Mouse (Mus musculus): Measurements from ENCODE around the gene Htra3.

The Htra3 gene

DNA sequence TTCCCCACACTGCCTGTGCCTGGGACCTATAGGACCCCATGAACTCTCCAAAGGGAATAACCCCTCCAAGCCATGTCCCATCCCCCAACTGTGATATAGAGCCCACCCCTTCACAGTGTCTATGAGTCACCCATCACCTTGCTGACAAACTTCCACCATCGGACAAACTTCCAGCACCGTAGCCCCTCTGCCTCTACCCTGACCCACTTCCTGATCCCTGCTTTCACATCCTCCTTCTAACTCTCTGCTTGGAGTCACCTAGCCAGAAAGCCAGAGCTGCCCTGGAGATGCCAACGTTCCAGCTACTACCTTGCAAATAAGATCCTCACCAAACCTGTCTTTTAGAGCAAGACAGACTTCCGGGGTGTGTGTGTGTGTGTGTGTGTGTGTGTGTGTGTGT is 14.1 kb upstream of the Htra3 start:
- no peak for DNase-seq

DNA sequence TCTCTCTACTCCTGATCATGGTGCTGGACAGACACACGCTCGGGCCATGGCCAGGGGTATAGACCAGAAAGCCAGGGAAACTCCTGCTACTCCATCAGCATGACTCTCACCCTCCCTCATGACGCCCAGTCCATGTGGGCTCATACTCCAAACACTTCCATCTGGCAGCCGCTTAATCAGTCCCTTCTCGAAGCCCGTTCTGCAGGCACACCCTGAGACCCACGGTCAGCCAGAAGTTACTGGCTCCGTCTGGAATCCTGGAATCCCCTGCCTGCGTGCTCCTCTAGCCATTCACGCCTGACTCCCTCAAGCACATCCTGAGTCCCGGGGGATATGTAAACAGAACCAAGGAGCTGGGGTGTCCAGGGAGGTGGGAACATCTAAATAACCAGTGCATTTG is 11.7 kb upstream of the Htra3 start:
- no peak for DNase-seq

DNA sequence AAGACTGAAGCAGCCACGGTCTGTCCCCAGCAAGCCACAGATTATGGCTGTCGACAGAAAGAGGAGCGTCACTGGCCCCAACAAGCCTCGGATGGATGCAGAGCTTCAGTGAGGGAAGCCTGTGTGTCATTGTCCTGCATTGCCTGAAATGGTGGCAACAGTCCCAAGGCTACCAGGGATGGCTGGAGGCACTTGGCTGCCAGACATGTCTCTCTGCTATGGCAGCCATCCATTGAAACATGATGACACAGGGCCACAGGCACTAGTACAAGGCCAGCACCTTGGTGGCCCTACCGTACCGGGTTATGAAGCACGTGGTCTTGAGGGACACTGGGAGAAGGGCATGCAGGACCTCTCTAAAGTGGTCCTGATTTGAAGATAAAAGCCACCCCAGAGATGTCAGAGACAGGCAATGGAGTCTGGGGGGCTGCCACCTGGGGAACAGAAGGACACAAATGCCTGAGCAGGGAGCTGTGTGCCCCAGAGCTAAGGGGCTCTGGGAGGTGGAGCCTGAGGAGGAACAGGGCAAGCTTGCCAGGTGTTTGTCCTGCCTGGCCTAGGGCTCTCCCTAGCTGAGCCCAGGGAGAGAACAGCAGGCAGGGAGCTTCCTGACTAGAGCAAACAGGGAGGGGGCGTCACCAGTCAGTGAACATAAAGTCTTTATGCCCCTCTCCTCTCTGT is 11.0 kb upstream of the Htra3 start:
- no peak for DNase-seq

DNA sequence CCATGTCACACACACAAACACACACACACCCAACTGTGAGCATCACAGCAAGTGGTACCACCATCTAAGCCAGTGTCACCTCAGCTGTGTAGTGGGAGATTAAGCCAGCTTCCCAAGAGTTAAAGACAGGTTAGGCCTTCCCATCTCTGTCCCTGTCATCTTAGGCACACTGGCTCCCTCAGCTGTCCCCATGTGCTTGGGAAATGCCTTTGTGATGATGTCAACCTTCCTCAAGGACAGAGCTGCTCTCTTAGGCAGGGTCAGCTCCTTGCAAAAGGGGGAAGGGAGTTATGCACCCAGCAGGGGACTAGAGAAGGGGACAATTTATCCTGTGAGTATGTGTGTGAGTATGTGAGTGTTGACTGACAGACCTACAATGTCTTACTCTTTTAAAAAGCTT is 9.8 kb upstream of the Htra3 start:
- no peak for DNase-seq

DNA sequence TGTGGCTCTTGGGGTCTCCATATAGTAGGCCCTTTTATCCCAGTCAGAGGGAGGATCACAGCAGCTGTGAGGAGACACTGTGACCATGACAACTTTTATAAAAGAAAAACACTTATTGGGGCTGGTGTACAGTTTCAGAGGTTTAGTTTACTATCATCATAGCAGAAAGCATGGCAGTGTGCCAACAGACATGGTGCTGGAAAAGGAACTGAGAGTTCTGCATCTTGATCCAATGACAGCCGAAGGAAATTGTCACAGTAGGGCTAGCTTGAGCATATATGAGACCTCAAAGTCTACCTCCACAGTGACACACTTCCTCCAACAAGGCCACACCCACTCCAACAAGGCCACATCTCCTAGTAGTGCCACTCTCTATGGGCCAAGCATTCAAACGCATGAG is 9.3 kb upstream of the Htra3 start:
- DNase-seq, result peak in 1 of 2 experiments; percentile 34

DNA sequence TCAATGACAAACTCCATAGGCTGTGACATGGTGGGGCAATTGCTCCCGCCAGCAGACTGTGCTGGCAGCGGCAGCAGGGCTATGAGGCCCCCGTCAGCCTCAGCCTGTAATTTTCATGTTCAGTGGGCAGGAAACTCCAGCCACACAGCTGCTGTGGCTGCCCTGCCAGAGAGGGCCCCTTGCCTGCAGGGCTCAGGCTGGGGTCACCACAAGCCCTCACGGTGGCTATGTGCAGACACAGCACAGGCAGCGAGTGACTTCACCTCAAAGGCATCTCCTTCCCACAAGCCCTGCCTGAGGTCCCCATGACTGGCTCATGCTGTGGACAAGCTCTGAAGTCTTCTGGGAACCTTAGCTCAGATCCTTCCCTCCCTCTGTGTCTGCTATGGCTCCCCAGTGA is 7.5 kb upstream of the Htra3 start:
- DNase-seq, result no peak

DNA sequence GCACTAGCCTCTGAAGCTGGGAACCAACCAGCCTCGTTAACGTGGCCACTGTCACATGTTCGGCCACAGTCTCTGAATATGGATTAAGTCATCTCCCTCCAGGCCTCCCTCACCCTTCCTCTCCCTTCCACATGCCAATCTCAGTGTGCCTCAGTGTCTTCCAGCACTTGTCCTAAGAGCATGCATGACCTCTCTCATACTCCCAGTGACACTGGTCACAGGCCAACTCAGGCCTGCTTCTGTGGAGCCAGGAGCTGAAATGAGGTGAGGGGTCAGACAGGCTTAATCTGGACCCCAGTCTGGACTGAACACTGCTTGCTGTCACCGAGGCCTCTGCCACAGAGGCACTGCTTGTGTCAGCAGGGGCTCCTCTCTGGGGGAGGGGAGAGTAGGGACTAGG is 6.8 kb upstream of the Htra3 start:
- DNase-seq, result no peak

DNA sequence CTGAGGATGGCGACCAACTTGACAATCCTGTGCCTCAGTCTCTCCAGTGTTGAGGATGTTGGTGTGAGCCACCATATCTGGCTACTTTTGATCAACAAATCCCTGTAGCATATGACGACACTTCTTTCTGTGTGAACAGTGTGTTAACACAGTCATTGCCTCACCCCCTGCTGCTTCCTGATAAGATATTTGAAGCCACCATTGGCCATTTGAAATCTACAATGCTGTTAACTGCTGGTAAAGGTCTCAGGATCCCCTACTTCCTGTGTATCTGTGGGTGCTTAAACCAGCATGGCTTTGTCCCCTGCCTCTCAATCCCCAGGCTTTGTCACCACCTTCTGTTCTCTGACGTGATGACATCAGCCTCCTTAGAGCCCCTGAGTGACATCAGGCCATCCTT is 5.5 kb upstream of the Htra3 start:
- DNase-seq, result no peak

DNA sequence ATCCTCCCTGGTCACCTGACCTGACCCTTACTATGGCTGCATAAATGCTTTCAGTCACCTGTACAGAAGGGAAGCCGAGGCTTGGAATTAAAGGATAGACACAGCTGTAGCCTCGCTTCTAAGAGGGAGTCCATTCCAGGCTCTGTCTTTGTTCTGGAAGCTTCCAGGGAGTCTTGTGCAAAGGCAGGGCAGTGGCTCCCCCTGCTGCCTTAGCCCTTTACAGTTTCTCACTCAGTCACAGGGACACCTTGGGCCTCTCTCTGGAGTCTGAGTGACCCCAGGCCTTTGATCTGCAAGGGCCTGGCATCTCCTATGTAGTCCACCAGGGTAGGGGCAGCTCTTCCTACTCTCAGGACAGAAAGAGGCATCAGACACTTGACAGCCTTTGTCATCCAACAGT is 1.4 kb upstream of the Htra3 start:
- peak; percentile 47 to 83 for DNase-seq

DNA sequence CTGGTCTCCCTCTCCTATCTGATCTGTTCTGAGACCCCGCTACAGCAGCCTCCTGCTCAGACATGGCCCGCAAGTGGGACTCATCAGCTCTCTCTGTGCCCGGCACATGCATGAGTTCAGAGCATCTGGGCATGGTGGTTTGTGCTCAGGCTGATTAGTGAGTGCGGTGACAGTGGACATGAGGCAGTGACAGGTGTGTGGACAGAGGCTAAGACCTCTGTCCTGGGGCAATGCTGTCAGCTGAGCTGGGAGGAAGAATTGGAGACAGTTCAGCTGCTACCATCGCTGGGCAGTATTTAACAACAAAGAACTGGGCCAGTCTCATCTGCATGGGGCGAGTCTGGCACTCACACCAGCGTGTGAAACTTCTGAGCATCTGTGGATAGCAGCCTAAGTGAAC is 2.6 kb downstream of the Htra3 start:
- no peak for DNase-seq

DNA sequence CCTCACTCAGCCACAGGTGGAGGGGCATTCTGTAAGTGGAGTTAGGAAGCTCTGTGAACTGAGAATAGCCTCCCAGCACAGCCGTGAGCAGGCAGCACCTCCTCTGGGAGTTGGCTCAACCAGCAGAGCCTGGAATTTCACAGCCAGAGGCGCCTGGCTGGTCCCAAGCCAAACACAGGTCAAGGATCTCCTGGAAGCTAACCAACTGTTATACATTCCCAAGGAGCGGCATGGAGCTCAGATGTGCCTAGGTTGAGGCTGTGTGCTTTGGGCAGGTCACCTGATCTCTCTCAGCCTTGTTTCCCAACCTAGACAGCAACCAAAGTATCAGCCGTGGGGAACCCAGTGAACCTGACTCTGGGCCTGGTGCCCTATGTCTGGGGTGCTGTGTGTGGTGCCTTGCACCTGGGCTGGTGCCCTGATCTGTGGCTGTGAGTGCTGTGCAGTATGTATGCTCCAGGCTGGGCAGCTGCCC is 5.5 kb downstream of the Htra3 start:
- DNase-seq, result peak; percentile 93 to 95

DNA sequence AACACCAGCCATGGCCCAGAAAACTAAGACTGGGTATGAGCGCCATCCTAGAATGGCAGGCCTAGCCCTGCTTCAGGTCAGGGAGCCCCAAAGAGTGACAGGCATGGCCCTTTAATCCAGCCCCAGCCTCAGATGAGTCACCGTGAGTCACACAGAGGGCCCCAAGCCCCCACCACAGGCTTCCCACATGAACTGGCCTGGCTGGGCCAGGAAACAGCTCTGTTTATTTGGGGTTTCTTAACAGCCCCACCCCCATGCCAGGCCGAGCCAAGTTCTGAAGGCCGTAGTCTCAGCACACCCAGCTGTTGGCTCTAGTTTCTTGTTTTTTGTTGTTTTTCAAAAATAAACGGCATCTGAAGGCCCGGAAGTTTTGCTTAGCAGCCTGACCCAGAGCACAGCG is 6.5 kb downstream of the Htra3 start:
- DNase-seq, result peak; percentile 89 to 90

DNA sequence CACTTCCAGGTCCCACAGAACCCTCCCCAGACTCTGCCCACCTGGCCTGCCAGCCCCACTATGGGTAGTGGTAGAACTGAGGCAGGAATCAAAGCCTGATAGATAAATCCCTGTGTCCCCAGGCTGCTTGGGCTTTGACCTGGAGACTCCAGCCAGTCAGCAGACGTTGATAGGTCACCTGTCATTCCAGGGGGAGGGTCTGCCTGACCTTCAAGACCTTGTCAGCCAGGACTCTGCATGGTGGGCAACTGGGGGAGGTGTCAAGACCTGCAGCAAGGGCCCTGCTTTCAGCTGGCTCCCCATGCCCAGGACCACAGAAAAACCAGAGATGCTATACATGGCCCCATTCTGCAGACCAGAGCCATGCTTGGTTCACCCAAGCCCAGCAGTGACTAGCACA is 7.0 kb downstream of the Htra3 start:
- DNase-seq, result no peak

DNA sequence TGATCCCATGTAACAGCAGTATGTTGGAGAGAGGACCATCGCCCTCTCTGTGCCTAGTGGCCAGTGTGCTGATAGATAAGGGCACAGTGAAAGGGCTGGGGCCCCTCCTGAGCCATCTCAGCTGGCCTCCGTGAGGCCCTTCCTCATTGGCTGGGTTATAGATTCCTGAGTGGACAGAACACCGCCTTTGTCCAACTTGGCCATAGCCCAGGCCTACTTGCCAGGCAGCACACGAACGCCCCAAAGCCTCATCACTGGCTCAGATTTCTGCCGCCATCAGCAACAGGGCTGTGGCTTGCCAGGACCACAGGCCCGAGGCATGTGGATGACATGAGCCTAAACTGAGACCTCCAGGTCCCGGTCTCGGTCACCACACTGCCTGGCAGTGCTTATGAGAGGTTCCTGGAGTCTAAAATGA is 8.1 kb downstream of the Htra3 start:
- peak; percentile 75 to 81 for DNase-seq

DNA sequence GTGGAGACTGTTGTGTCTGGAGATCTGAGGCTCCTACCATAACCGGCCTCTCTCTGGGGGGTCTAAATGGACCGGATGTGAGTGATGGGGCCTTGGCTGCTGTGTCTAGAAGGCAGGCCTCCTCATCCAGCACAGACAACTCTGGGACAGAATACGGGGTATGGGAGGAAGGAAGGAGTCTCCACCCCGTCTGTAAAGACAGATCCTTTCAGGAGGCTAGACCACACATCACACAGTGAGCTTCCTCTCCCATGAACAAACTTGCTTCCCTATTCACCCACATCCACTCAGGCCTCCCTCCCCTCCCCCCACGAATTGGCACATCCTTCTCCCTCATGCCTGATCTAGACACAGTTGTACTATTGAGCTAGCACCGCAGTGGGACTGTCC is 9.2 kb downstream of the Htra3 start:
- peak in 1 of 2 experiments; percentile 53 for DNase-seq

DNA sequence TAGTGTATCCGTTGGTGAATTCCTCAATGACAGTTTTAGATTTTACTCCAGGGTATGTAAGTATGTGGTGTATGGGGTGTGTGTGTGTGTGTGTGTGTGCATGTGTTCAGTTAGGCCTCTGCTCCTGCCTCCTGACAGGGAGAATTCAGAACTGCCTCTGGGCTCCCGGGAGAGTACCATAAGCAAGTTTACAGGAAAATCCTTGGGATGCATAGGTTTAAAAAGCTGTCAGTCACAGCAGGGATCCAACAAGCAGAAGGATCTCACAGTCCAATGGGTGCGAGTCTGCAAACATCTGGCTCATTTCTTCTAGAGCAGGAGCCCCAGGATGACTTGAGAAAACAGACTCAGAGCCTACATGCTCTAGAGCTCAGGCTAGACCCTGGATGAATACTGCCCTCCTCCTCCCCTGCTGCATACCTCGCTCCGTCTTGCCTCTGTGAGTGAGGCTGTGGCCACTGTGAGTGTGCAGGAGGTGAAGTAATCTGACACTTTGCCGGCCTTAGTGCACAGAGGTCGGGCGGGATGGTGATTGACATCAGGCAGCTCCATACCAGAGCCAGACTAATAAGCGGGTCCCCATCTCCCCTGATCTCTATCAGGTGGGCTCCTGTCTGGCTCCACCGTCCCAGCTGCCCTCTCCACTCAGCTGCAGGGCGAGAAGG is 9.7 kb downstream of the Htra3 start:
- no peak for DNase-seq

DNA sequence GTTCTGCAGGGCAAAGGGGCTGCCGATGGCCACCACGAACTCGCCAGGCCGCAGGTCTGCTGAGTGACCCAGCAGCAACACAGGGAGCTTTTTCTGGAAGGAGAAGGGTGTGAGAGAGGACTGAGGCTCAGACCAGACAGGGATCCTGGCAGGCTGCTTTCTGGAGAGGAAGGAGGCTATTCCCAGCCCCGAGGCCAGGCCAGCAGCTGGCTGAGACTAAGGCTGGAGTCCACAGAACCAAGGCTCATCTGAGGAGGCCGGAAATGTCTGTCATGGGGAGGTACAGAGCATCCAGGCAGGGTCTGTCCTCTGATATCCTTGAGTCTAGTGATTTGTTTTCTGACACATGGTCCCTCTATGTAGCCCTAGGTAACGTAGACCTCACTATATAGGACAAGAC is 13.4 kb downstream of the Htra3 start:
- DNase-seq, result no peak

DNA sequence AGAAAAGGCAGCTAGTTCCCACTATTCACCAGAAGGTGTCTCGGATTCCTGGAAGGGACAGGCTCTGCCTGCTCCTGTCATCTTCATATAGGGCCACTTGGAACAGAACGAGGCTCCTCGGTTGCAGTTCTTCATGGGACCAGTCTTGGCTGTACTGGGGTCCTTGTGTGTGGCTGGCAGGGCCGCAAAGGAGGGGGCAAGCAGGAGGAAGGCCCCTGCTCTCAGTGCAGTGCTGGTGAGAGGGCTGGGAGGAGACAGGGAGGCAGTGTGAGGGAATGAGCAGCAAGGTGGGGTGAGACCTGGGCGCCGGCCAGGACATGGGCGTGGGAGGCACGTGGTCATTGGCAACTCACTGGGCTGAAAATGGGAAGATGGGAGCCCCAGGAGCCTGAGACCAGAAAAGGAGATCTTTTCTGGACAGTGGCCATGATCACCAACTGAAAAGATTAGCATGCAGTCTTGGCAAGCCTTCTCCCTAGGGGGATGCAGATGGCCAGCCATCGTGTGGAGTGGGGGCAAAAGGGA is 17.5 kb downstream of the Htra3 start:
- DNase-seq, result no peak

DNA sequence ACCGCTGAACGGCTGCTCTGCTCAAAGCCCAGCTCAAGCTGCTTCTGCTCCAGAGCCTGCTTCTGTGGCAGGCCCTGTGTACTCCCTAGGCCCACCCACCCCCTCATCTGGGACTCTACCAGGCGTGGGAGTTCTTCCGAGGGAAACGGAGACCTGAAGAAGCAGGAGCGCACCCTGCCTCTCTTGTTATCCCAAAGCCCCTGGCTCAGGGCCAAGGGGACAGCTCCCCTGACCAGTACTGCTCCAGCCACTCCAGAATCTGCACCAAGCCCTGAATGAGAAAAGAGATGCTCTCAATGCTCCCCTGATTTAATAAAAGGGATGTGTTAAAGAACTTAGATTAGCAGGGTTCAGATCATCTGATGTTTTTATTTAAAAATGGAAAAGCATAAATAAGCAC is 18.4 kb downstream of the Htra3 start:
- no peak for DNase-seq

DNA sequence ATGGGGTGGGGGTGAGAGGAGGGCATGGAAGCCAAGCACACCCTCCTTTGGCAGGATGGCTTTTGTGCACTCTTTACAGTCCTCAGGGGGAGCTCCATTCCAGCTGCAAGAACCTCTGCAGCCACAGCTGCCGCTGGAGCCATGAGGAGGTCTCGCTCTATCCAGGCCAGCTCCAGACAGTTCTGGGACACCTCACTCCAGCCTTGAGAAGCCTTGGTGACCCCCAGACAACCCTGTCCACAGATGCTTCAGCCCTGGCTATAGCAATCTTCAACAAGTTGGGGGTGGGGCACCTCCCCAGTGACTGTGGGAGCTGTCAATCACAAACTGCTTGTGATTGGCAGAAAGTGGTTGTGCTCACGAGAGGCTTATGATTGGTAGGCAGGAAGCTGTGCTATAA is 20.1 kb downstream of the Htra3 start:
- DNase-seq, result no peak

DNA sequence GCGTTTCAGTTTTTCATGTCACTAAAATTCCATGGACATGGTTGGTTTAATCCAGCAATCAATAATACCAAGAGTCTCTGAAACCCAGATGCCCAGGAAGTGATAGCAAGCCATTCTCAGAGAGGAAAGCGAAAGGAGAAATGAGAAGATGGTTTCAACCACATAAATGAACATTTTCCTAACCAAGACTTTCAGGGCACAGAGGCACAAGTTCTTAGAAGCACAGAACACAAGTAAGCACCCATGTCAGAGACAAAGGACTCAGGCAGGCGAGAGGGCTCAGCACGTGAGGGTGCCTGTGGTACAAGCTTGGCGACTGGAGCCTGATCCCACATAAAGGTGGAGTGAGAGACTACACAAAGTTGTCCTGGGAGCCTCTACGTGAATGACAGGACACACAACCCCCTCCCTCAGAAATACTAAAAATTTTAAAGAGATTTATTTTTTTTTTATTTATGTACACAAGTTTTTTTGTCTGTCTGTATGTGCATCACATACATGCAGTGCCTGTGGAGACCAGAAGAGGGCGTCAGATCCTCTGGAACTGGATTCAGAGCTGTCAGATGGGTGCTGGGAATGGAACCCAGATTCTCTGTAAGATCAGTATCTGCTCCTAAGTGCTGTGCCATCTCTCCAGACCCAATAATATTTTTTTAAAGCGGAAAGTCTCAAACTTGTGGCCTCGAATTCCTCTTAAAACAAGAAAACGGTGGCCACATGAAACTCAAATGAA is 23.7 kb downstream of the Htra3 start:
- DNase-seq, result no peak

DNA sequence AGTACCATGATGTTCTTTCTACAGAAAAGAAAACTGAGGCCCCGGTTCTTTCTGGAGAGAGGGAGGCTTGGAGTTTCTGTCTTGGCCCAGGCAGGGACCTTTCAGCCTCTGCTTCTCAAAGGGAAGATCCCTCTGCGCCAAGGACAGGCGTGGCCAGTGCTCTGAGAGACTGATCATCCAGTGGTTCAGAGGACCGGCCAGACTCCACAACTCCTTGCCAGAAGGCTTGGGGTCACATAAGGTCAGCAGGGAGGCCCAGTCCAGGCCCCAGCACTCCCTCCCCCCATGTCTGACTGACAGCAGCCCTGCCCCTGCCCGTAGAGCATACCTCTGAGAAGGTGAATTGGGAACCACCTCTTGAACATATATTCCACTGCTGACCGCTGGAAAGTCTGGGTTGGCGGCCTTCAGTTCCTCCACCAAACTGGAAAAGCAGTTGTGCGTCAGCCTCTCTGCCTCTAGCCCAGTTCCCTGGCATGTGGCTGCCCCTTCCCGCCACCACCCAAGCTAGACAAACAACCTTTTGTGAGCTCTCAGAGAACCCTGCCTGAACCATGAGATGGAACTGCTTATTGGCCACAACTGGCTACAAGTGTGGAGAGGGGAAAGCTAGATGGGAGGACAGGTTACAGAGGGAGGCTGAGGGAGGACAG is 25.7 kb downstream of the Htra3 start:
- DNase-seq, result peak in 1 of 2 experiments; percentile 21

DNA sequence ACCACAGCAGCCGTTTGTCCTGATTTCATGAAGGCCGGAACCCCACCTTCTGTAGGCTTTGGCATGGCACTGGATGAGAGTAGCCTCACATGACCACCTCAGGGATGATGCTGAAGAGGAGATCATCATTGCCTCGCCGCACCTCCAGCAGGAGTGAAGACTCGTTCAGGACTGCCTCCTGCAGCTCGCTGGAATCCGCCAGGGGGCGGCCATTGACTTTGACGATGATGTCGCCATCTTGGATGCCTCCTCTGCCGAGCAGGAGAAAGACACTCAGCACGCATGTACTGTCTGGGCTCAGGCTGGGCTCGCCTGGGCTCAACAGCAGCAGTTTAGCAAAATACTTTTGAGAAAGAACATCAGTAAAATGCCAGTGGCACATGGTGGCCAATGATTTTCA is 26.7 kb downstream of the Htra3 start:
- no peak for DNase-seq
